Mouse (Mus musculus): ENCODE measurements around the gene Olfr490. TPM values are rescaled to one million over a fixed set of nuclear protein-coding genes. Genes with fewer than 3 reads are reported as not detected.

Olfr490 gene
- polyA plus RNA-seq (2014; fragmentation: Nextera tagmentation; extraction: Ambion mirVana) = not detected in 2 replicates

DNA sequence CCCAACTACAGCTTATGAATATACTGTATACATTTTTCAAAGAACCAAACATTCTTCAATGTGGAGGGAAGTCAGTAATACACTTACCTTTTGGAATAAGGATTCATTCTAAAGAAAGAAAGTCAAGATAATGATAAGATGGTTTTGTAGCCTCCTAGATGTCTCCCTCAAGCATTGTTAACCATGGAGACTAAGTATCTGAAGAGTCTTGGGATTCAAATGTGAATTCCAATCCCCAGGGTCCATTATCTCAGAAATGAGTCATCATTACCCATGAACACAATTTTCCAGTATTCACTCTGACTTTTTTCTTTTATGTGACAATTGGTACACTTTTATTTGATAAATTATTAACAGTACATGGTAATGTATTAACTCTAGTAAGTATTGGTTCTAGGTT is at the start of gene Olfr490:
Gene Olfr490 (minus strand): TSS at position 101 of the 400 bp plus-strand sequence.
- Histone ChIP-seq H3K9ac (replicated peaks; ENCODE audit: low read length) (no peak within 1 kb of the TSS), H3K27me3 (ENCODE audit: control insufficient read depth, insufficient read depth, low read length) (no peaks in the 10 kb centered on the region), H3K9me3 (ENCODE audit: control insufficient read depth, low read length) (no peaks in the 10 kb centered on the region), H3K36me3 (ENCODE audit: control insufficient read depth, insufficient read depth, low read length) (no peaks in the 10 kb centered on the region), H3K4me1 (ENCODE audit: control insufficient read depth, insufficient read depth, low read length) (no peaks in the 10 kb centered on the region), H3K27ac (replicated peaks; ENCODE audit: low read depth, low read length) (no peak within 1 kb of the TSS), H3K4me3 (replicated peaks; ENCODE audit: low read depth, low read length) (no peak within 1 kb of the TSS), H3K4me2 (ENCODE audit: low read length) (no peak within 1 kb of the TSS)
- ATAC-seq (ENCODE audit: low FRiP score, low TSS enrichment) (no peak), DNase-seq (no peak)

DNA sequence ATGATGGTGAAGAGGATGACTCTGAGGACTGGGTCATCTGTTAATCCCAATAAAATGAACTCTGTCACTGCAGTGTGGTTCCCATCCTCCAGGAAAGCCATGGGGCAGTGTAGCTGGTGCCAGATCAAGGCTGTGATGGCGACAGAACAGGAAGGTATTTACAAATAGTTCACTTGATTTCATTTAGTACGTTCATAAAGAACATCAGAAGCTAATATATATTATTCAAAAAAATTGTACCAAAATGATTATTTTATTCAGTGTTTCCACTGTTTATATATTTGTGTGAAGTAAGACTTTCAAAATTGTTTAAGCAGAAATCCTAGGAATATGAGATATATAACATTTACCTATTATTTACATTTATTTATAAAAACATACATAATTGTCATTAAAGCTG is 34.8 kb upstream of the Olfr490 start, which contains the start of gene Olfr492:
Gene Olfr492 (minus strand): TSS at position 101 of the 400 bp plus-strand sequence.
- Histone ChIP-seq H3K36me3 (ENCODE audit: control insufficient read depth, insufficient read depth, low read length) (no peaks in the 10 kb centered on the region), H3K4me2 (ENCODE audit: low read length) (no peak within 1 kb of the TSS), H3K9me3 (ENCODE audit: control insufficient read depth, low read length) (no peaks in the 10 kb centered on the region), H3K27me3 (ENCODE audit: control insufficient read depth, insufficient read depth, low read length) (no peaks in the 10 kb centered on the region), H3K27ac (replicated peaks; ENCODE audit: low read depth, low read length) (no peak within 1 kb of the TSS), H3K4me1 (ENCODE audit: control insufficient read depth, insufficient read depth, low read length) (no peaks in the 10 kb centered on the region), H3K4me3 (replicated peaks; ENCODE audit: low read depth, low read length) (no peak within 1 kb of the TSS), H3K9ac (replicated peaks; ENCODE audit: low read length) (no peak within 1 kb of the TSS)
- DNase-seq = no peak
- no peak for ATAC-seq (ENCODE audit: low FRiP score, low TSS enrichment)
- 91% methylated on average over 2 of the region's 2 CpGs for WGBS

DNA sequence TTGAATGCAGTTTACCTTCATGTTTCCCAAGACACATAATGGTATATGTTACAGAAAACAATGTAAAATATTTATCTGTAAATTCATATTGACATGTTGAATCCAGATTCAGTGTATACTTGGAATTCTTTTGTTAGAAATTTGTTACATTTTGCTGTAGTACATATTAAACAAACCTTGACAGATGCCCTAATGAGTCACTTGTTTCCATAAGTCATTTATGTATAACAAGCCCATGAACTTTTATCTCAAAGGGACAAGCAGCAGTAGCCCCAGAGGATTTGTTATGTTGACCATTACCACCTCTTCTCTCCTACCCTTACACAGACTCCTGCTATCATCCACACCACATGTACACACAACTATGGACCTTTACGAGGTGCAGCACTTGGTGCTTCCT is 24.4 kb upstream of the Olfr490 start, which contains the start of gene Olfr491:
Gene Olfr491 (plus strand): TSS at position 301 of the 400 bp plus-strand sequence.
- no peak within 1 kb of the TSS for H3K4me2 ChIP-seq (ENCODE audit: low read length)
- no peaks in the 10 kb centered on the region for H3K4me1 ChIP-seq (ENCODE audit: control insufficient read depth, insufficient read depth, low read length)
- no peaks in the 10 kb centered on the region for H3K36me3 ChIP-seq (ENCODE audit: control insufficient read depth, insufficient read depth, low read length)
- DNase-seq (no peak), ATAC-seq (ENCODE audit: low FRiP score, low TSS enrichment) (no peak)
- WGBS = 53% methylated on average over 1 of the region's 1 CpGs
- no peak within 1 kb of the TSS for H3K4me3 ChIP-seq (replicated peaks; ENCODE audit: low read depth, low read length)
- no peaks in the 10 kb centered on the region for H3K27me3 ChIP-seq (ENCODE audit: control insufficient read depth, insufficient read depth, low read length)
- no peak within 1 kb of the TSS for H3K9ac ChIP-seq (replicated peaks; ENCODE audit: low read length)
- no peaks in the 10 kb centered on the region for H3K9me3 ChIP-seq (ENCODE audit: control insufficient read depth, low read length)
- H3K27ac ChIP-seq (replicated peaks; ENCODE audit: low read depth, low read length) = no peak within 1 kb of the TSS

DNA sequence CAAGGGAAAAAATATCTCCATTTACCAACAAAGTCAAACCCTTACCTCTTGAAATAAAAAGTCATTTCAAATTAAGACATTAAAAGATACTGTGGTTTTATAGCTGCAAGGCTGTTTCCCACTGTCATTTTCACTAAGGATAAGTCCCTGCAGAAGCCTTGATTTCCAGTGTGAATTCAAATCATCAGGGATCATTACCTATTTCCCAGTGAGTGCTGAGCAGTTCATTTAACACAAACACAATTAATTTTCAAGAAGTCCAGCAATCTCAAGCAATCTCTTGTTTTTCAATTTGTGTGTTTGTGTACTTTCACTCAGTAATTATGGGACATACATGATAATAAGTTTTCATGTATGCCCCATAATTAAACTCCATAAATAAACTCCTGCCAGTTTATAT is 30.5 kb downstream of the Olfr490 start, which contains the start of gene Olfr488:
Gene Olfr488 (minus strand): TSS at position 101 of the 400 bp plus-strand sequence.
- Histone ChIP-seq H3K36me3 (ENCODE audit: control insufficient read depth, insufficient read depth, low read length) (no peaks in the 10 kb centered on the region), H3K4me2 (ENCODE audit: low read length) (no peak within 1 kb of the TSS), H3K9me3 (ENCODE audit: control insufficient read depth, low read length) (no peaks in the 10 kb centered on the region), H3K9ac (replicated peaks; ENCODE audit: low read length) (no peak within 1 kb of the TSS), H3K4me3 (replicated peaks; ENCODE audit: low read depth, low read length) (no peak within 1 kb of the TSS), H3K27ac (replicated peaks; ENCODE audit: low read depth, low read length) (no peak within 1 kb of the TSS), H3K4me1 (ENCODE audit: control insufficient read depth, insufficient read depth, low read length) (no peaks in the 10 kb centered on the region), H3K27me3 (ENCODE audit: control insufficient read depth, insufficient read depth, low read length) (no peaks in the 10 kb centered on the region)
- ATAC-seq (ENCODE audit: low FRiP score, low TSS enrichment) = no peak
- DNase-seq = no peak

Other genes starting within 250 kb of the Olfr490 start
- not detected in 2 replicates for gene Olfr479, start 238.2 kb downstream of the Olfr490 start, polyA plus RNA-seq (2014; fragmentation: Nextera tagmentation; extraction: Ambion mirVana)
- not detected in 2 replicates for gene Olfr480, start 221.6 kb downstream of the Olfr490 start, polyA plus RNA-seq (2014; fragmentation: Nextera tagmentation; extraction: Ambion mirVana)
- gene Olfr481, start 209.1 kb downstream of the Olfr490 start, polyA plus RNA-seq (2014; fragmentation: Nextera tagmentation; extraction: Ambion mirVana) = not detected in 2 replicates
- not detected in 2 replicates for gene Olfr482, start 191.3 kb downstream of the Olfr490 start, polyA plus RNA-seq (2014; fragmentation: Nextera tagmentation; extraction: Ambion mirVana)
- gene Olfr483, start 188.1 kb downstream of the Olfr490 start, polyA plus RNA-seq (2014; fragmentation: Nextera tagmentation; extraction: Ambion mirVana) = not detected in 2 replicates
- not detected in 2 replicates for gene Olfr484, start 161.5 kb downstream of the Olfr490 start, polyA plus RNA-seq (2014; fragmentation: Nextera tagmentation; extraction: Ambion mirVana)
- not detected in 2 replicates for gene Olfr485, start 129.1 kb downstream of the Olfr490 start, polyA plus RNA-seq (2014; fragmentation: Nextera tagmentation; extraction: Ambion mirVana)
- not detected in 2 replicates for gene Olfr486, start 116.2 kb downstream of the Olfr490 start, polyA plus RNA-seq (2014; fragmentation: Nextera tagmentation; extraction: Ambion mirVana)
- gene Olfr487, start 74.3 kb downstream of the Olfr490 start, polyA plus RNA-seq (2014; fragmentation: Nextera tagmentation; extraction: Ambion mirVana) = not detected in 2 replicates
- not detected in 2 replicates for gene Olfr488, start 30.6 kb downstream of the Olfr490 start, polyA plus RNA-seq (2014; fragmentation: Nextera tagmentation; extraction: Ambion mirVana)
- not detected in 2 replicates for gene Olfr491, start 24.5 kb upstream of the Olfr490 start, polyA plus RNA-seq (2014; fragmentation: Nextera tagmentation; extraction: Ambion mirVana)
- not detected in 2 replicates for gene Olfr492, start 34.7 kb upstream of the Olfr490 start, polyA plus RNA-seq (2014; fragmentation: Nextera tagmentation; extraction: Ambion mirVana)
- not detected in 2 replicates for gene Olfr493, start 58.0 kb upstream of the Olfr490 start, polyA plus RNA-seq (2014; fragmentation: Nextera tagmentation; extraction: Ambion mirVana)
- gene Olfr494, start 76.4 kb upstream of the Olfr490 start, polyA plus RNA-seq (2014; fragmentation: Nextera tagmentation; extraction: Ambion mirVana) = not detected in 2 replicates
- not detected in 2 replicates for gene Olfr495, start 104.2 kb upstream of the Olfr490 start, polyA plus RNA-seq (2014; fragmentation: Nextera tagmentation; extraction: Ambion mirVana)
- gene Olfr497, start 131.5 kb upstream of the Olfr490 start, polyA plus RNA-seq (2014; fragmentation: Nextera tagmentation; extraction: Ambion mirVana) = not detected in 2 replicates
- not detected in 2 replicates for gene Olfr498, start 176.4 kb upstream of the Olfr490 start, polyA plus RNA-seq (2014; fragmentation: Nextera tagmentation; extraction: Ambion mirVana)
- not detected in 2 replicates for gene Olfr502, start 236.1 kb upstream of the Olfr490 start, polyA plus RNA-seq (2014; fragmentation: Nextera tagmentation; extraction: Ambion mirVana)

Data from midbrain, embryonic 14.5 days (tissue).